Mouse (Mus musculus): ENCODE measurements around the gene Scg3. TPM values are rescaled to one million over a fixed set of nuclear protein-coding genes. Genes with fewer than 3 reads are reported as not detected.
"Not testable (repeated sequence)": the region's sequence is repeated elsewhere in the genome, so short reads cannot be mapped to it uniquely, and the experiment has no call there.

Scg3 gene
- total RNA-seq, 2 experiments from 2014 or later = 268 to 282 TPM

- DNase-seq (ENCODE audit: extremely low spot score in 1 of 2, low spot score in 2 of 2) = no peak
- intact Hi-C loops (cut with DNase I) = no loop called here
- no peak overlapping the region for H3K4me3 ChIP-seq
- TF ChIP-seq CTCF (IDR thresholded peaks at IDR 0.05) = no peak
- H3K27ac ChIP-seq = no peak overlapping the region
Observed at GRCm38 (mm10) chr9:75665364-75665763, 18.5 kb downstream of the Scg3 start.

DNA sequence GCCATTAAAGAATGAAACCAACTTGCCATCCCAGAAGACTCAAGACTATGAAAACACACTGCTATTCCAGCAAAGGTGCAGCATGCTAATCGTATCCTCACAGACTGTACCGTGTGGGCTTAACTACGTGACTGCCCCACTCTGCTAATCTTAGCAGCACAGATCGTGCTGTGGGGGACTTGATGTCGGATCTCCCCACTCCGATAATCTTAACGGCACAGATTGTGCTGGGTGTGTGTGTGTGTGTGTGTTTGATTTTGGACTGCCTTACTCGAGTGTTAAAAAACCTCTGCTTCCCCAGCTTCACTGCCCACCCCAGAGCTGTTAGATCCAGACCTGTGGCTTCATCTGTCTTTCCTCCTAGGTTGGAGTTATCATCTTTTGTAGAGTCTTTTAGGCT, 22.9 kb downstream of the Scg3 start:
- TF ChIP-seq CTCF (IDR thresholded peaks at IDR 0.05) = no peak
- H3K27ac ChIP-seq = no peak overlapping the region; the same call in 1 of the 2 replicates
- intact Hi-C loops (cut with DNase I) = loop anchor here (2.0 kb wide), 1 partner anchor 16 kb away; no protein-coding TSS in a partner anchor
- DNase-seq (ENCODE audit: extremely low spot score in 1 of 2, low spot score in 2 of 2) = peak; percentile 27 to 49
- H3K4me3 ChIP-seq = no peak overlapping the region

- H3K4me3 ChIP-seq; DNase-seq (ENCODE audit: extremely low spot score in 1 of 2, low spot score in 2 of 2); H3K27ac ChIP-seq; intact Hi-C loops (cut with DNase I): not testable (repeated sequence)
Observed at GRCm38 (mm10) chr9:75656456-75656855, 27.4 kb downstream of the Scg3 start.

DNA sequence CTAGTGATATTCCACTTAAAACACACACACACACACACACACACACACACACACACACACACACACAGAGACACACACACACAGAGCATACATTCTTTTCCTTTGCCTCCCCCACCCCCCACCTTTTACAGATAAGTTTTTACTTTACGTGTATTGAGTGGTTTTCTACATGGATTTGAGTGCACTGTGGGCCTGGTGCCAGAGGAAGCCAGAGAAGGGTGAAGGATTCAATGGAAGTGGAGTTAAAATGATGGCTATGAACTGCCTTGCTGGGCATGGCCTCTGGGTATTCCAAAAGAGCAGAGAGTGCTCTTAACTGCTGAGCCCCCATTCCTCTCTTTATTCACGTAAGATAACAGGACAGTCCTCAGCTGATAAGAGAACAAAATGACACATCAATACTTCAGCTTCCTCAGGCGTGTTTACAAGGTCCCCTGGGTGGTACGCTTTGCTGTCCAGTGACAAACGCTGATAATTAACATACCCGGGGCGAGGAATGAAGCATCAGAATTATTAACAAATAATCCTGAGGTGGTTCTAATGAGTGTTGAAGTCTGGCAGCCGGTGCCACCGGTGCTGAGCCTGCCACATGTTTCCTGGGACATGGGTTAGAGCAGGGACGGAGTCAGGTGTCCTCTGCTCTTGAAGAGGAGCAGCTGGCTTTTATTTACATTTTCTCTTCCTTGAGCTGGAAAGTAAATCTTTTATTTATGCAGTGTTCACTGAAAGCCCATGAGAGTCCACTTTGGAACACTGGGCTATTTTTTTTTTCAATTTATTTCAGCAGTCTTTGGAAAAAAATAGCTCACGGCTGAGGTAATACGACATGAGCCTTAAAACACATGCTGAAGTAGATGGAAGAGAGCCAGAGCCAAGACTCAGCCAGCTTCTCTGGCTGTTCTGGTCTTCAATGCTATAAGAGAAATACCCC, 29.6 kb downstream of the Scg3 start:
- intact Hi-C loops (cut with DNase I) = no loop called here
- H3K4me3 ChIP-seq = no peak overlapping the region
- peak overlapping the region; percentile 70 for H3K27ac ChIP-seq
- no peak for DNase-seq (ENCODE audit: extremely low spot score in 1 of 2, low spot score in 2 of 2)
- TF ChIP-seq CTCF (IDR thresholded peaks at IDR 0.05) = no peak

DNA sequence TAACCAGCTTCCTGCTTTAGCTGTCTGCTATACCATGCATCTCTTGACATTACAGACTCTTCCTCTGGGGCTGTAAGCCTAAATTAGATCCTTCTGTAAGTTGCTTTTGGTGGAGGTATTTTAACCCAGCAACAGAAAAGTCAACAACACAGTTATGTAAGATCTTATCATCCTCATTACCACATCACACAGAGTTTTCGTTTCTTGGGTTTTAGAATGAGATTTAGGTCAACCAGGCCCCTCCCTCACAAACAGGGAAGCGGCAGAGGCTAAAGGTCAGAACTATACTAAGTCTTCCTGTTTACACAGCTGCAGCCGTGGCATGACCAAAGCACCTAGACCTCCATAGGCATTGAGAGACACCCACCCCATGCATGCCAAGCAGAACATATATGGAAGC, 38.5 kb downstream of the Scg3 start:
- H3K4me3 ChIP-seq = no peak overlapping the region
- DNase-seq (ENCODE audit: extremely low spot score in 1 of 2, low spot score in 2 of 2) = no peak
- H3K27ac ChIP-seq = peak overlapping the region; percentile 64
- intact Hi-C loops (cut with DNase I) = no loop called here
- TF ChIP-seq CTCF (IDR thresholded peaks at IDR 0.05) = no peak

GRCm38 (mm10) chr9:75634226-75634625, 49.6 kb downstream of the Scg3 start:
- intact Hi-C loops (cut with DNase I) = no loop called here
- Histone ChIP-seq H3K27ac (no peak overlapping the region), H3K4me3 (no peak overlapping the region)
- TF ChIP-seq CTCF (IDR thresholded peaks at IDR 0.05) = no peak
- DNase-seq (ENCODE audit: extremely low spot score in 1 of 2, low spot score in 2 of 2) = no peak

DNA sequence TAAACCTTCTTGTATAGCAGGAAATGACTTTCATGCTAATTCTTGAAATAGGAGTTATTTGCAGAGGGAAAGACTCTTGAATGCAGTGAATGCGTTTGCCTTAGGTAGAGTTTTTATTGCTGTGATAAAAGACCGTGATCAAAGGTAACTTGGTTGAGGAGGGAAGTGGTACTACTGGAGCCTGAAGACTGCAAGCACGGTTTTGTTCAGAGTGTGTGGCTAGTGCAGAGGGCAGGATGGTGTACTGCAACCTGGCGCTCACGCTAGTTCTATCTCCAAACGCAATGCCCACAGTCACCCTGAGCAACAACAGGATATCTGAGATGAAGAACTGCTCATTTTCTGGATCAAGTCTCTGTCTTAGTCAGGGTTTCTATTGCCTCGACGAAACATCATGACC, 50.3 kb downstream of the Scg3 start:
- Histone ChIP-seq H3K27ac (no peak overlapping the region), H3K4me3 (no peak overlapping the region)
- TF ChIP-seq CTCF (IDR thresholded peaks at IDR 0.05) = no peak
- intact Hi-C loops (cut with DNase I) = no loop called here
- DNase-seq (ENCODE audit: extremely low spot score in 1 of 2, low spot score in 2 of 2) = no peak

DNA sequence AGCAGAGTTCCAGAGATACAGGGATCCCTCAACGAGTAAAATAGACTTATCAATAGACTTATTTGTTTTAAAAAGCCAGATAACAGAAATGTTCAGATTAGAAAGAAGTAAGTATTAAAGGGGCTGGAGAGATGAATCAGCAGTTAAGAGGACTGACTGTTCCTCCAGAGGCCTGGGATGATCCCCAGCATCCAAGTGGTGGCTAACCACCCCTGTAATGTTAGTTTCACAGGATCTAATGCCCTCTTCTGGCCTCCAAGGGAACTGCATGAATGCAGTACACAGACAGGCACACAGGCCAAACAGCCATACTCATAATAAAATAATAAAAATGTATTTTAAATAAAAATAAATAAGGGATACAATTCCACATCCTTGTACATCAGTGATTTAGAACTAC, 51.0 kb downstream of the Scg3 start:
- Histone ChIP-seq H3K4me3 (no peak overlapping the region), H3K27ac (no peak overlapping the region)
- TF ChIP-seq CTCF (IDR thresholded peaks at IDR 0.05) = peak; percentile 62
- intact Hi-C loops (cut with DNase I) = no loop called here
- DNase-seq (ENCODE audit: extremely low spot score in 1 of 2, low spot score in 2 of 2) = no peak

DNA sequence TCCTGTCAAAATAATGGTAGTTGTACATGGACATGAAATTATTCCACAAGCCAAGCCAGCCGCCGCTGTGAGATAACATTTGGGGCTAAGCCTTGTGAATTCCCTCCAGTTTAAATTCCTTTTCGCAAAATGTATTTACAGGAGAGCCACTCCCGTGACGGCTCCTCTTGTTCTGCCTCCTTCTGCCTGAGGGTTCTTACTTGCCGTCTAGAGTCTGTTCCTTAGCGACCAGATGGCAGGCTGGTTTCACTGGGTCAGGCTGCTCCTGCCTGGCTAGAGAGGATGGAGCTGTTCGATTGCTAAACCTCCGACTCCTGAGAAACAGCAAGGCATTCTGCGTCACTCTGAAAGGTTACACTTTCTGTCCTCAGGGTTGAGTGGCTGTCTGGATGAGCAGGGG, 51.7 kb downstream of the Scg3 start:
- peak overlapping the region; percentile 22; the same call in 1 of the 2 replicates for H3K27ac ChIP-seq
- TF ChIP-seq CTCF (IDR thresholded peaks at IDR 0.05) = no peak
- DNase-seq (ENCODE audit: extremely low spot score in 1 of 2, low spot score in 2 of 2) = no peak
- intact Hi-C loops (cut with DNase I) = no loop called here
- H3K4me3 ChIP-seq = no peak overlapping the region

GRCm38 (mm10) chr9:75630823-75631454, 52.9 kb downstream of the Scg3 start:
- no peak for TF ChIP-seq CTCF (IDR thresholded peaks at IDR 0.05)

DNA sequence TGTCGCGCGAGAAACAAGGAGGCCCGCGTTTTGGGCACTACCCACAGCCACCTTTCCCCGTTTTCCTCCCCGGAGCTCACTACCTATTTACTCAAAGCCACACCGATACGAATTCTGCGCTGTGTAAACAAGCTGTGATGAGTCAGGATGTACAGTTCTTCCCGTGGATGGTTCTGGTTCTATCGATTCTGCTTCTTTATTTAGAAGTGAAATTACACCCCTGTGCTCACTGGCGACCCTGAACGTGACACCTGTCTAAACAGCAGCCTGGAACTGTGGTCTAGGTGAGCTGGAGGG, 57.6 kb downstream of the Scg3 start:
- Histone ChIP-seq H3K4me3 (peak overlapping the region; percentile 78), H3K27ac (peak overlapping the region; percentile 96)
- intact Hi-C loops (cut with DNase I) = loop anchor here (5.0 kb wide), 1 partner anchor 56 kb away; the partner anchor contains the start of gene Scg3
- no peak for TF ChIP-seq CTCF (IDR thresholded peaks at IDR 0.05)
- no peak for DNase-seq (ENCODE audit: extremely low spot score in 1 of 2, low spot score in 2 of 2)

More at GRCm38 (mm10) chr9:75630823-75631454, 52.9 kb downstream of the Scg3 start:
- intact Hi-C loops (cut with DNase I) = no loop called here
- no peak for DNase-seq (ENCODE audit: extremely low spot score in 1 of 2, low spot score in 2 of 2)
- Histone ChIP-seq H3K27ac (no peak overlapping the region), H3K4me3 (no peak overlapping the region)

DNA sequence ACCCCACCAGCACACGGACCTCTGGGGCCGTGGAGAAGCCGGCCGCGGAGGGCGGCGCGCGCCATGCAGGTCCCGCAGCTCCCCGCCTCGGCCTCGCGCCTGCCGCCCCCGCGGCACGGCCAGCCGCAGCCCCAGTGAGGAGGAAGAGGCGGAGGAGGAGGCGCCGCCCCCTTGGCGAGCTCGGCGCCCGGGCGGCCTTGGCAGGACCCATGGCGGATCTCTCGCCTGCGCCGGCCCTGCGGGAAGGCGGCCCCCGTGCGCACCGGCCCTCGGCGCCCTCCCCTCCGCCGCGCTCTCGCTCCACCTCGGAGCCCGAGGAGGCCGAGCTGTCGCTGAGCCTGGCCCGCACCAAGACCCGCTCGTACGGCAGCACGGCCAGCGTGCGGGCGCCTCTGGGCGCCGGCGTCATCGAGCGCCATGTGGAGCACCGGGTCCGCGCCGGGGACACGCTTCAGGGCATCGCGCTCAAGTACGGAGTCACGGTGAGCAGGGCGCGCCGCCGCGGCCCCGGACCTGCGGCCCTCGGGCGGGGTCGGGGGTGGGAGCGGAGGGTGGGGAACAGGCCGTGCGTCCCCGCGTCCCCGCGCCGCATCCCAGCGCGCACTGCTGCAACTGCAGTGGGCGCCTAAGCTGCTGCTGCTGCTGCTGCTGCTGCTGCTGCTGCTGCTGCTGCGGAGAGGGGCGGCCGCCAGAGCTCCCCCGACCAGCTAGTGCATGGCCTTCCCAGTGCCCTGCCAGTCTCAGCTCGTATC, 58.1 kb downstream of the Scg3 start, which contains the start of gene Lysmd2:
Gene Lysmd2 (plus strand): TSS at position 186 of the 752 bp plus-strand sequence.
- peak; percentile 70 to 76 for DNase-seq (ENCODE audit: extremely low spot score in 1 of 2, low spot score in 2 of 2)
- peak within 1 kb of the TSS; percentile 78 for H3K4me3 ChIP-seq
- no peak for TF ChIP-seq CTCF (IDR thresholded peaks at IDR 0.05)
- peak within 1 kb of the TSS; percentile 96 for H3K27ac ChIP-seq
- intact Hi-C loops (cut with DNase I) = loop anchor here (1.0 to 5.0 kb wide), 2 partner anchors 14 to 57 kb away; partner anchors contain the start of genes Scg3 and Tmod2

Measured in left cerebral cortex, adult 2 months (tissue).